Mouse (Mus musculus) heart, adult 2 months (tissue): ENCODE results near the gene Eml6. TPM values are rescaled to one million over a fixed set of nuclear protein-coding genes. Genes with fewer than 3 reads are reported as not detected.

Experiments used
- DNase-seq, 2 experiments: peaks; one replicate each; pipeline ENCODE4 v3.0.0; 2021
- H3K27ac ChIP-seq: fragments of 200-600 bp; 2 replicates; pipeline ENCODE4 v1.8.1; 2022
- H3K27me3 ChIP-seq: fragments of 200-500 bp; 2 replicates; pipeline ENCODE4 v1.6.1; 2012; ENCODE audit warnings: mild to moderate bottlenecking, low read length, inconsistent platforms, mixed read lengths; ENCODE audit not compliant: control insufficient read depth, insufficient read depth
- H3K36me3 ChIP-seq: fragments of 200-500 bp; 2 replicates; pipeline ENCODE4 v1.6.1; 2012; ENCODE audit warnings: low read length, inconsistent platforms; ENCODE audit not compliant: control insufficient read depth, insufficient read depth
- H3K4me1 ChIP-seq: fragments of 200-500 bp; 2 replicates; pipeline ENCODE4 v1.6.1; 2011; ENCODE audit warnings: low read length; ENCODE audit not compliant: control insufficient read depth, insufficient read depth
- H3K4me3 ChIP-seq: fragments of 200-600 bp; 2 replicates; pipeline ENCODE4 v1.8.1; 2022
- H3K79me2 ChIP-seq: fragments of 200-500 bp; replicated peaks from 2 replicates; pipeline ENCODE4 v1.6.1; 2012; ENCODE audit warnings: mild to moderate bottlenecking, inconsistent platforms, low read length, moderate library complexity, mixed read lengths; ENCODE audit not compliant: control insufficient read depth, insufficient read depth
- H3K9ac ChIP-seq: fragments of 200-500 bp; 2 replicates; pipeline ENCODE4 v1.6.1; 2012; ENCODE audit warnings: low read depth, mild to moderate bottlenecking, control low read depth, inconsistent platforms, low read length, mixed read lengths
- CTCF ChIP-seq: fragments of 200-600 bp; IDR thresholded peaks from 2 replicates; pipeline ENCODE4 v1.8.1; 2022; ENCODE audit warnings: antibody characterized with exemption, mild to moderate bottlenecking, moderate library complexity
- EP300 ChIP-seq: fragments of 200-500 bp; IDR thresholded peaks from 2 replicates; pipeline ENCODE4 v1.6.1; 2011; ENCODE audit warnings: low read depth, low read length, control low read depth; ENCODE audit not compliant: insufficient read depth
- POLR2A ChIP-seq: fragments of 200-500 bp; IDR thresholded peaks from 2 replicates; pipeline ENCODE4 v1.6.1; 2011; ENCODE audit warnings: mild to moderate bottlenecking, low read depth, low read length, control low read depth; ENCODE audit not compliant: insufficient read depth
- WGBS: fragments of 180-500 bp; shearing (Covaris S2); methylation state at CpG from one replicate; pipeline ENCODE4 v1.1.7; 2018; 5-methylcytosine and 5-hydroxymethylcytosine counted together
- intact Hi-C: fragments of 180-260 bp; cut with DNase I; formaldehyde crosslinking; loops from one replicate; pipeline ENCODE4 v1.15.1; 2025
- polyA plus RNA-seq: library from polyadenylated mRNA; depleted of rRNA; stranded (reverse); fragments of >200 nt; gene quantifications from 2 replicates; pipeline ENCODE4 v1.2.3, GENCODE M21; 2012
- total RNA-seq, 2 experiments: library from RNA; stranded (reverse); gene quantifications; 2 replicates each; pipeline ENCODE4 v1.2.3; 2021

Gene Eml6
- total and polyA plus RNA-seq, 3 experiments = 2.0 to 2.2 (median 2.1) TPM

DNA sequence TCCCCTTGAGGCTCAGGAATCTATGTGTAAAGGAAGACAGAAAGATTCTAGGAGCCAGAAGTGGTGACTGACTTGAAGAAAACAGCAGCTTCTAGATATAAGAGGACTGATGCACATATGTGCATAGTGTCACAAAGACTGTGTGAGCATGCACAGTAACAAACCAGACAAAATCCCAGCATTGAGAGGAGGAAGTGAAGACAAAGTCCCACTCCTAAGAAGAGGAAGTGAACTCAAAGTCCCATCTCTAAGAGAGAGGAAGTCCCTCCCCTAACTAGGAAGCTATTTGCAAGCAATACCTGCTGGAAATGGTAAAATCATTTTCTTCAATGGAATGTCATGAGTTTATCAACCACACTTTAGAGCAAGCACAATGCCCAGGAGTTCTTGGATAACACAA is 161.6 kb downstream of the Eml6 start:
- TF ChIP-seq POLR2A (no peak), EP300 (no peak), CTCF (no peak)
- H3K27me3 ChIP-seq = no peaks in the 10 kb centered on the region
- intact Hi-C loops = no loop called here
- H3K79me2 ChIP-seq = no peaks in the 10 kb centered on the region
- peaks cover 1% of the 10 kb centered on the region for H3K4me1 ChIP-seq
- no peaks in the 10 kb centered on the region for H3K36me3 ChIP-seq
- DNase-seq = no peak
- no peak overlapping the region for H3K4me3 ChIP-seq
- H3K27ac ChIP-seq = no peak overlapping the region
- H3K9ac ChIP-seq = no peak overlapping the region

- intact Hi-C loops = loop anchor here (1.0 to 2.0 kb wide), 2 partner anchors 23 to 795 kb away; no protein-coding TSS in a partner anchor
- H3K36me3 ChIP-seq = no peaks in the 10 kb centered on the region
- H3K79me2 ChIP-seq = no peaks in the 10 kb centered on the region
- H3K9ac ChIP-seq = no peak overlapping the region
- no peak overlapping the region for H3K4me3 ChIP-seq
- H3K4me1 ChIP-seq = peaks cover 1% of the 10 kb centered on the region
- TF ChIP-seq EP300 = no peak
- TF ChIP-seq POLR2A = no peak
- peak; percentile 88 for TF ChIP-seq CTCF
- H3K27me3 ChIP-seq = no peaks in the 10 kb centered on the region
- 38% methylated on average over 2 of the region's 2 CpGs for WGBS
- H3K27ac ChIP-seq = no peak overlapping the region
- no peak for DNase-seq
Observed at GRCm38 (mm10) chr11:29861750-29862397, 164.0 kb downstream of the Eml6 start.

DNA sequence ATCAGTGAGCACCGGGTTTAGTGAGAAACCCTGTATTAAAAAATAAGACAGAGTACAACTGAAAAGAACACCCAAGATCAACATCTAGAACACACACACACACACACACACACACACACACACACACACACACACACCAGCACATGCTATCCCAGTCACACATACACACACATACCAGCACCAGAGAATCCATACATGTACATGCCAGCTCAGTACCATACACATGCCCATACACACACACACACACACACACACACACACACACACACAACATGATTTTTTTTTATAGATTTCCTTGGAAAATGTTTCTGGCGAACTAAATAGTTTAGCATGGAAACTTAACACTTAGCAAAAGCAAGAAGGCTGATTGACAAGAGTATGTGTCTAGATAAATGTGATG is 164.8 kb downstream of the Eml6 start:
- H3K4me3 ChIP-seq = no peak overlapping the region
- no peaks in the 10 kb centered on the region for H3K79me2 ChIP-seq
- intact Hi-C loops = no loop called here
- H3K27me3 ChIP-seq = no peaks in the 10 kb centered on the region
- no peak for DNase-seq
- peaks cover 1% of the 10 kb centered on the region for H3K4me1 ChIP-seq
- 87% methylated on average over 2 of the region's 2 CpGs for WGBS
- no peak overlapping the region for H3K27ac ChIP-seq
- no peak overlapping the region for H3K9ac ChIP-seq
- no peaks in the 10 kb centered on the region for H3K36me3 ChIP-seq
- TF ChIP-seq POLR2A (no peak), CTCF (no peak), EP300 (no peak)

- DNase-seq = no peak
- TF ChIP-seq CTCF (no peak), POLR2A (no peak), EP300 (no peak)
- Histone ChIP-seq H3K36me3 (peaks cover 2% of the 10 kb centered on the region; the same call in 1 of the 2 replicates), H3K27me3 (no peaks in the 10 kb centered on the region), H3K27ac (peak overlapping the region; percentile 51), H3K9ac (no peak overlapping the region), H3K4me1 (peaks cover 5% of the 10 kb centered on the region), H3K4me3 (no peak overlapping the region), H3K79me2 (no peaks in the 10 kb centered on the region)
- WGBS = 94% methylated on average over 3 of the region's 3 CpGs
- intact Hi-C loops = no loop called here
Observed at GRCm38 (mm10) chr11:29840606-29841227, 185.1 kb downstream of the Eml6 start.

GRCm38 (mm10) chr11:29839781-29840180 is 186.1 kb downstream of the Eml6 start:
- WGBS = 3% methylated on average over 3 of the region's 3 CpGs
- intact Hi-C loops = no loop called here
- Histone ChIP-seq H3K4me1 (peaks cover 5% of the 10 kb centered on the region), H3K4me3 (no peak overlapping the region), H3K36me3 (peaks cover 2% of the 10 kb centered on the region; the same call in 1 of the 2 replicates), H3K79me2 (no peaks in the 10 kb centered on the region), H3K27me3 (no peaks in the 10 kb centered on the region), H3K9ac (no peak overlapping the region), H3K27ac (peak overlapping the region; percentile 51)
- TF ChIP-seq EP300 = peak; percentile 63; the same call in 1 of the 2 replicates
- no peak for TF ChIP-seq CTCF
- DNase-seq = peak; percentile 29 to 64

- intact Hi-C loops = no loop called here
- H3K79me2 ChIP-seq = no peaks in the 10 kb centered on the region
- H3K36me3 ChIP-seq = peaks cover 2% of the 10 kb centered on the region; the same call in 1 of the 2 replicates
- DNase-seq = no peak
- H3K4me3 ChIP-seq = no peak overlapping the region
- no peak overlapping the region for H3K9ac ChIP-seq
- peaks cover 5% of the 10 kb centered on the region for H3K4me1 ChIP-seq
- TF ChIP-seq POLR2A (no peak), CTCF (no peak), EP300 (no peak)
- H3K27me3 ChIP-seq = no peaks in the 10 kb centered on the region
- no peak overlapping the region for H3K27ac ChIP-seq
Observed at GRCm38 (mm10) chr11:29837066-29837465, 188.8 kb downstream of the Eml6 start.
